Mouse (Mus musculus) layer of hippocampus, postnatal 25 days (tissue): ENCODE measurements around the gene Lims1. TPM values are rescaled to one million over a fixed set of nuclear protein-coding genes. Genes with fewer than 3 reads are reported as not detected.

Experiments
- DNase-seq, 2 experiments: peaks; one replicate each; pipeline ENCODE4 v3.0.0; 2022; ENCODE audit warnings: mixed read lengths in 2 of 2, low spot score in 1 of 2; ENCODE audit errors: extremely low spot score in 1 of 2
- total RNA-seq, 2 experiments: library from RNA; stranded (reverse); gene quantifications; 2 replicates each; pipeline ENCODE4 v1.2.3; 2021

Gene Lims1
- total RNA-seq, 2 experiments from 2014 or later, result 24.5 to 25.0 TPM

- no peak for DNase-seq
Measured at GRCm38 (mm10) chr10:58381904-58382303, 58.6 kb downstream of the Lims1 start.

GRCm38 (mm10) chr10:58382621-58383101, 59.4 kb downstream of the Lims1 start:
- DNase-seq, result no peak

GRCm38 (mm10) chr10:58383282-58383681, 60.0 kb downstream of the Lims1 start:
- no peak for DNase-seq

GRCm38 (mm10) chr10:58383761-58384160, 60.5 kb downstream of the Lims1 start:
- no peak for DNase-seq

- DNase-seq, result no peak
Measured at GRCm38 (mm10) chr10:58385629-58386028, 62.4 kb downstream of the Lims1 start.

GRCm38 (mm10) chr10:58386997-58387396, 63.7 kb downstream of the Lims1 start:
- no peak for DNase-seq

- DNase-seq, result no peak
Measured at GRCm38 (mm10) chr10:58388648-58389047, 65.4 kb downstream of the Lims1 start.

- no peak for DNase-seq
Measured at GRCm38 (mm10) chr10:58389151-58389550, 65.9 kb downstream of the Lims1 start.

- DNase-seq, result no peak
Measured at GRCm38 (mm10) chr10:58392435-58392834, 69.2 kb downstream of the Lims1 start.

GRCm38 (mm10) chr10:58393026-58394014, 70.1 kb downstream of the Lims1 start:
- DNase-seq, result no peak

GRCm38 (mm10) chr10:58394170-58394569, 70.9 kb downstream of the Lims1 start:
- no peak for DNase-seq

GRCm38 (mm10) chr10:58395315-58395714, 72.0 kb downstream of the Lims1 start:
- DNase-seq, result no peak

GRCm38 (mm10) chr10:58395723-58396122, 72.5 kb downstream of the Lims1 start:
- no peak for DNase-seq

GRCm38 (mm10) chr10:58396600-58396999, 73.3 kb downstream of the Lims1 start:
- no peak for DNase-seq

- no peak for DNase-seq
Measured at GRCm38 (mm10) chr10:58398941-58399340, 75.7 kb downstream of the Lims1 start.

- DNase-seq, result no peak
Measured at GRCm38 (mm10) chr10:58401838-58402237, 78.6 kb downstream of the Lims1 start.

GRCm38 (mm10) chr10:58404639-58405038, 81.4 kb downstream of the Lims1 start:
- DNase-seq, result no peak

GRCm38 (mm10) chr10:58405285-58405948, 82.2 kb downstream of the Lims1 start:
- no peak for DNase-seq

- no peak for DNase-seq
Measured at GRCm38 (mm10) chr10:58405949-58406305, 82.7 kb downstream of the Lims1 start.

- DNase-seq, result no peak
Measured at GRCm38 (mm10) chr10:58412331-58412730, 89.1 kb downstream of the Lims1 start.

GRCm38 (mm10) chr10:58412852-58413251, 89.6 kb downstream of the Lims1 start:
- no peak for DNase-seq
